In genomic region chrX:134648031-134648692, GRCm38 (mm10) we compare ENCODE assay signal across 8 mouse cellular contexts. TPM values are rescaled to one million over a fixed set of nuclear protein-coding genes. Genes with fewer than 3 reads are reported as not detected.
DNase-seq lines count a peak whose midpoint lies in the region; ATAC-seq and TF ChIP-seq lines count a peak whose summit lies in the region.

No protein-coding gene starts in this region.

- no peak for TF ChIP-seq POLR2A in kidney, adult 2 months (IDR thresholded peaks at IDR 0.05; ENCODE audit: low read depth, low read length)
- no peak for TF ChIP-seq POLR2A in spleen, adult 2 months (IDR thresholded peaks at IDR 0.05; ENCODE audit: low read depth, low read length)

- no peaks in the 10 kb centered on the region for H3K36me3 ChIP-seq in liver, embryonic 12.5 days
- no peaks in the 10 kb centered on the region for H3K36me3 ChIP-seq in kidney, adult 2 months (ENCODE audit: control insufficient read depth, insufficient read depth, low read length)
- no peaks in the 10 kb centered on the region for H3K36me3 ChIP-seq in midbrain, embryonic 15.5 days (replicated peaks)
- no peaks in the 10 kb centered on the region for H3K36me3 ChIP-seq in spleen, adult 2 months (ENCODE audit: control insufficient read depth, insufficient read depth, low read length)

- no peaks in the 10 kb centered on the region for H3K27me3 ChIP-seq in liver, embryonic 12.5 days (replicated peaks)
- no peaks in the 10 kb centered on the region for H3K27me3 ChIP-seq in kidney, adult 2 months (replicated peaks; ENCODE audit: control insufficient read depth, insufficient read depth, low read length)
- no peaks in the 10 kb centered on the region for H3K27me3 ChIP-seq in midbrain, embryonic 15.5 days (replicated peaks)
- no peaks in the 10 kb centered on the region for H3K27me3 ChIP-seq in spleen, adult 2 months (ENCODE audit: control insufficient read depth, insufficient read depth, low read length)

- H3K9ac ChIP-seq in liver, embryonic 12.5 days, result no peak overlapping the region
- no peak overlapping the region for H3K9ac ChIP-seq in midbrain, embryonic 15.5 days

- DNase-seq in liver, result peak; percentile 76
- DNase-seq in embryo, embryonic 11 days, result peak; percentile 87
- peak; percentile 80 for DNase-seq in kidney, adult 2 months
- peak; percentile 79 for DNase-seq in left cerebral cortex, postnatal 4 days
- DNase-seq in spleen, adult 2 months (ENCODE audit: low read depth in 1 of 2, low spot score in 2 of 2), result peak; percentile 52 to 56

- TF ChIP-seq CTCF in kidney, adult 2 months (conservative IDR thresholded peaks at IDR 0.05; ENCODE audit: insufficient read depth, insufficient read length, low read depth, low read length), result peak; percentile 23; the same call in 1 of the 2 replicates
- TF ChIP-seq CTCF in spleen, adult 2 months (IDR thresholded peaks at IDR 0.05; ENCODE audit: extremely low read depth, insufficient read depth, insufficient read length, insufficient replicate concordance), result no peak

- H3K4me2 ChIP-seq in liver, embryonic 12.5 days, result no peak overlapping the region
- peak overlapping the region; percentile 28; the same call in 1 of the 2 replicates for H3K4me2 ChIP-seq in midbrain, embryonic 15.5 days

- no peaks in the 10 kb centered on the region for H3K4me1 ChIP-seq in liver, embryonic 12.5 days
- H3K4me1 ChIP-seq in kidney, adult 2 months (ENCODE audit: control insufficient read depth, insufficient read depth, low read length), result no peaks in the 10 kb centered on the region
- H3K4me1 ChIP-seq in midbrain, embryonic 15.5 days, result no peaks in the 10 kb centered on the region
- no peaks in the 10 kb centered on the region for H3K4me1 ChIP-seq in spleen, adult 2 months (ENCODE audit: control insufficient read depth, insufficient read depth, insufficient read length)

- intact Hi-C loops in left cerebral cortex, postnatal 4 days (cut with DNase I), result loop anchor here (10.0 kb wide), 1 partner anchor 67 kb away; the partner anchor contains the start of gene Armcx1

- no peaks in the 10 kb centered on the region for H3K9me3 ChIP-seq in liver, embryonic 12.5 days (replicated peaks)
- no peaks in the 10 kb centered on the region for H3K9me3 ChIP-seq in midbrain, embryonic 15.5 days

- H3K4me3 ChIP-seq in liver, embryonic 12.5 days, result no peak overlapping the region
- H3K4me3 ChIP-seq in kidney, adult 2 months (ENCODE audit: insufficient read depth, low read depth, low read length), result no peak overlapping the region
- no peak overlapping the region for H3K4me3 ChIP-seq in midbrain, embryonic 15.5 days
- no peak overlapping the region for H3K4me3 ChIP-seq in spleen, adult 2 months (ENCODE audit: extremely low read depth, insufficient read depth, insufficient read length)

- WGBS in liver, embryonic 12.5 days (ENCODE audit: insufficient replicate concordance), result 13% methylated on average over 11 of the region's 11 CpGs
- 2% methylated on average over 11 of the region's 11 CpGs for WGBS in kidney, adult 2 months
- 27% methylated on average over 11 of the region's 11 CpGs for WGBS in midbrain, embryonic 15.5 days
- WGBS in spleen, adult 2 months, result 21% methylated on average over 11 of the region's 11 CpGs

- ATAC-seq in liver, embryonic 12.5 days, result no peak
- ATAC-seq in granulocyte monocyte progenitor cell, adult 5-6 weeks (replicated peaks; ENCODE audit: poor library complexity, severe bottlenecking), result peak; percentile 75
- ATAC-seq in midbrain, embryonic 15.5 days (replicated peaks), result peak; percentile 82

- H3K27ac ChIP-seq in liver, embryonic 12.5 days, result no peak overlapping the region
- H3K27ac ChIP-seq in kidney, adult 2 months (ENCODE audit: insufficient read depth, low read depth, low read length), result no peak overlapping the region
- H3K27ac ChIP-seq in midbrain, embryonic 15.5 days, result no peak overlapping the region
- H3K27ac ChIP-seq in spleen, adult 2 months (ENCODE audit: insufficient read depth, low read length), result no peak overlapping the region

RNA-seq across cellular contexts. Expression of gene Armcx4, which starts 38.2 kb away (rescaled TPM):
- polyA plus RNA-seq in liver, embryonic 12.5 days (2016; fragmentation: Nextera tagmentation; extraction: Ambion mirVana), result 0.79 and 0.81 TPM in 2 replicates
- total RNA-seq in granulocyte monocyte progenitor cell, adult 5-6 weeks (2014; fragmentation: Nextera tagmentation), result 3.8 and 6.1 TPM in 2 replicates
- total RNA-seq in granulocyte monocyte progenitor cell, adult 5-6 weeks (2017), result 5.3 and 5.7 TPM in 2 replicates
- 0.71 and 1.1 TPM in 2 replicates for polyA plus RNA-seq in kidney, adult 2 months (2012; rRNA removed)
- total RNA-seq in left cerebral cortex, postnatal 4 days (2021), result 10 to 100 TPM; 56.9 to 60.0 TPM
- 6.8 and 7.0 TPM in 2 replicates for polyA plus RNA-seq in midbrain, embryonic 15.5 days (2015; fragmentation: Nextera tagmentation; extraction: Ambion mirVana)
- 0.28 and 0.39 TPM in 2 replicates for polyA plus RNA-seq in spleen, adult 2 months (2012; rRNA removed)

RNA-seq across cellular contexts. Expression of gene Hnrnph2, which starts 47.2 kb away (rescaled TPM):
- polyA plus RNA-seq in liver, embryonic 12.5 days (2016; fragmentation: Nextera tagmentation; extraction: Ambion mirVana), result 110 and 111 TPM in 2 replicates
- 69.4 and 83.7 TPM in 2 replicates for total RNA-seq in granulocyte monocyte progenitor cell, adult 5-6 weeks (2014; fragmentation: Nextera tagmentation)
- total RNA-seq in granulocyte monocyte progenitor cell, adult 5-6 weeks (2017), result 155 and 165 TPM in 2 replicates
- polyA plus RNA-seq in kidney, adult 2 months (2012; rRNA removed), result 11.8 and 20.5 TPM in 2 replicates
- total RNA-seq in left cerebral cortex, postnatal 4 days (2021), result 100 to 1,000 TPM; 111 to 112 TPM
- polyA plus RNA-seq in midbrain, embryonic 15.5 days (2015; fragmentation: Nextera tagmentation; extraction: Ambion mirVana), result 145 and 146 TPM in 2 replicates
- polyA plus RNA-seq in spleen, adult 2 months (2012; rRNA removed), result 6.1 and 6.3 TPM in 2 replicates

RNA-seq across cellular contexts. Expression of gene Gla, which starts 47.2 kb away (rescaled TPM):
- 4.5 and 4.8 TPM in 2 replicates for polyA plus RNA-seq in liver, embryonic 12.5 days (2016; fragmentation: Nextera tagmentation; extraction: Ambion mirVana)
- total RNA-seq in granulocyte monocyte progenitor cell, adult 5-6 weeks (2014; fragmentation: Nextera tagmentation), result 9.2 and 14.5 TPM in 2 replicates
- total RNA-seq in granulocyte monocyte progenitor cell, adult 5-6 weeks (2017), result 19.7 and 24.1 TPM in 2 replicates
- polyA plus RNA-seq in kidney, adult 2 months (2012; rRNA removed), result 2.0 and 2.7 TPM in 2 replicates
- total RNA-seq in left cerebral cortex, postnatal 4 days (2021), result 1 to 10 TPM; 5.6 to 6.7 TPM
- polyA plus RNA-seq in midbrain, embryonic 15.5 days (2015; fragmentation: Nextera tagmentation; extraction: Ambion mirVana), result 3.7 and 6.2 TPM in 2 replicates
- 0.66 and 0.96 TPM in 2 replicates for polyA plus RNA-seq in spleen, adult 2 months (2012; rRNA removed)
